Mouse (Mus musculus) cortical plate, adult 2 months (tissue): ENCODE measurements around the gene Zfp148. TPM values are rescaled to one million over a fixed set of nuclear protein-coding genes. Genes with fewer than 3 reads are reported as not detected.

Experiments
- H3K27ac ChIP-seq: fragments of 200-500 bp; 2 replicates; pipeline ENCODE4 v1.5.1; 2012; ENCODE audit warnings: low read length, control low read depth, inconsistent platforms; ENCODE audit not compliant: insufficient read depth
- H3K4me1 ChIP-seq: fragments of 200-500 bp; 2 replicates; pipeline ENCODE4 v1.6.1; 2011; ENCODE audit warnings: low read length; ENCODE audit not compliant: control insufficient read depth, insufficient read depth
- H3K4me3 ChIP-seq: fragments of 200-500 bp; 2 replicates; pipeline ENCODE4 v1.5.1; 2011; ENCODE audit warnings: mild to moderate bottlenecking, low read length, control low read depth; ENCODE audit not compliant: insufficient read depth
- CTCF ChIP-seq: fragments of 200-500 bp; IDR thresholded peaks from 2 replicates; pipeline ENCODE4 v1.5.1; 2011; ENCODE audit warnings: mild to moderate bottlenecking, control low read depth, low read length; ENCODE audit not compliant: insufficient read depth; ENCODE audit errors: extremely low read depth
- POLR2A ChIP-seq: fragments of 200-500 bp; IDR thresholded peaks from 2 replicates; pipeline ENCODE4 v1.6.1; 2011; ENCODE audit warnings: mild to moderate bottlenecking, low read length, control low read depth; ENCODE audit not compliant: insufficient read depth; ENCODE audit errors: extremely low read depth
- polyA plus RNA-seq: library from polyadenylated mRNA; depleted of rRNA; stranded (reverse); fragments of >200 nt; gene quantifications from 2 replicates; pipeline ENCODE4 v1.2.3, GENCODE M21; 2012

Gene Zfp148
- polyA plus RNA-seq, 1 experiment: 35.5 TPM

- H3K27ac ChIP-seq: no peak overlapping the region
- no peaks in the 10 kb centered on the region for H3K4me1 ChIP-seq
- H3K4me3 ChIP-seq: no peak overlapping the region
- no peak for TF ChIP-seq CTCF
Measured at GRCm38 (mm10) chr16:33453826-33454225, 73.2 kb downstream of the Zfp148 start.

- Histone ChIP-seq H3K4me3 (no peak overlapping the region), H3K27ac (no peak overlapping the region), H3K4me1 (no peaks in the 10 kb centered on the region)
- no peak for TF ChIP-seq POLR2A
- TF ChIP-seq CTCF: no peak
Measured at GRCm38 (mm10) chr16:33454306-33454705, 73.7 kb downstream of the Zfp148 start.

- no peak overlapping the region for H3K4me3 ChIP-seq
- H3K4me1 ChIP-seq: no peaks in the 10 kb centered on the region
- no peak overlapping the region for H3K27ac ChIP-seq
- TF ChIP-seq CTCF (no peak), POLR2A (no peak)
Measured at GRCm38 (mm10) chr16:33455263-33455910, 74.8 kb downstream of the Zfp148 start.

- H3K4me3 ChIP-seq: no peak overlapping the region
- no peak overlapping the region for H3K27ac ChIP-seq
- TF ChIP-seq CTCF: no peak
- no peak for TF ChIP-seq POLR2A
Measured at GRCm38 (mm10) chr16:33459101-33459500, 78.5 kb downstream of the Zfp148 start.

GRCm38 (mm10) chr16:33461416-33461815, 80.8 kb downstream of the Zfp148 start:
- no peak overlapping the region for H3K27ac ChIP-seq

More at GRCm38 (mm10) chr16:33459101-33459500, 78.5 kb downstream of the Zfp148 start:
- peaks cover 6% of the 10 kb centered on the region; the same call in 1 of the 2 replicates for H3K4me1 ChIP-seq

GRCm38 (mm10) chr16:33464509-33465241, 84.0 kb downstream of the Zfp148 start:
- Histone ChIP-seq H3K27ac (no peak overlapping the region), H3K4me1 (peaks cover 9% of the 10 kb centered on the region; the same call in 1 of the 2 replicates), H3K4me3 (no peak overlapping the region)
- TF ChIP-seq CTCF (no peak), POLR2A (no peak)

More at GRCm38 (mm10) chr16:33461416-33461815, 80.8 kb downstream of the Zfp148 start:
- TF ChIP-seq CTCF (no peak), POLR2A (no peak)
- Histone ChIP-seq H3K4me1 (peaks cover 9% of the 10 kb centered on the region; the same call in 1 of the 2 replicates), H3K4me3 (no peak overlapping the region)

- no peak overlapping the region for H3K4me3 ChIP-seq
- peaks cover 9% of the 10 kb centered on the region; the same call in 1 of the 2 replicates for H3K4me1 ChIP-seq
- TF ChIP-seq POLR2A (no peak), CTCF (no peak)
- H3K27ac ChIP-seq: no peak overlapping the region
Measured at GRCm38 (mm10) chr16:33465242-33465614, 84.6 kb downstream of the Zfp148 start.

GRCm38 (mm10) chr16:33467451-33467850, 86.8 kb downstream of the Zfp148 start:
- H3K27ac ChIP-seq: no peak overlapping the region
- no peak overlapping the region for H3K4me3 ChIP-seq
- no peak for TF ChIP-seq CTCF
- no peak for TF ChIP-seq POLR2A
- H3K4me1 ChIP-seq: peaks cover 7% of the 10 kb centered on the region; the same call in 1 of the 2 replicates

GRCm38 (mm10) chr16:33469973-33470372, 89.3 kb downstream of the Zfp148 start:
- TF ChIP-seq CTCF (no peak), POLR2A (no peak)
- Histone ChIP-seq H3K4me1 (no peaks in the 10 kb centered on the region), H3K27ac (no peak overlapping the region), H3K4me3 (no peak overlapping the region)

- Histone ChIP-seq H3K4me1 (no peaks in the 10 kb centered on the region), H3K4me3 (no peak overlapping the region), H3K27ac (no peak overlapping the region)
- TF ChIP-seq POLR2A: no peak
- TF ChIP-seq CTCF: no peak
Measured at GRCm38 (mm10) chr16:33474381-33474780, 93.7 kb downstream of the Zfp148 start.
